7 mouse cellular contexts compared by ENCODE assay signal in the genomic region with DNA sequence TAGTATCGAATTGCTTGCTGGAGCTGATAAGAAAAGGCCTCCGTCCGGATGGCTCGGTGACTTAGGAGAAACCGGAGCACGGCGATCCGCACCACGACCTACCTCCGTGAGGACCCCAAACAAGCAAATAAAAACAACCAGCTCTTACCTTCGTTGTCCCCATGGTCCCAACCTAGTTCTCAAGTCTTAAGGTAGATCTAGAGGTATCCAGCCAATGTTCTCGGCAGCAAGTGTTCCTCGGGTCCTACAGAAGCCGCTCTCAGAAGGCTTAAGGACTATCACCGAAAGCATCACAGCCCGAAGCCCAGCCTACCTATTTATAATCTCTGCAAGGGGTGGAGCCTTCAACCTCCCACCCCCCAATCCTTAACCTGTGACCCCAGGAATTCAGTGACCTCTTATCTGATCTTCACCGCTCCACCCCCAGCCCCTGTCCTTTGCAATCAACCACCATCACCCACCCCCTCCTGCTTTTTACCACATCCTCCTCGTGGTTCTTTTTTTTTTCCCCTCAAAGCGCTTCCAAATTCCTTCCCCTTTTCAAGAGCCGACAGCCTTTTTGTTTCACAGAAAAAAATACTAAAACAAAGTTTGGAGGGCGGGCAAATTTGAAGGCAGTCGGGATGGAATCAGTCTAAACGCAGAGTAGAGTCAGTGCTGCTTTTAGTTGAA. TPM values are rescaled to one million over a fixed set of nuclear protein-coding genes. Genes with fewer than 3 reads are reported as not detected.
DNase-seq lines count a peak whose midpoint lies in the region; ATAC-seq lines count a peak whose summit lies in the region.

No protein-coding gene starts in this region.

- H3K9ac ChIP-seq in forebrain, embryonic 13.5 days: peak overlapping the region; percentile 65
- peak overlapping the region; percentile 49 for H3K9ac ChIP-seq in midbrain, embryonic 12.5 days (replicated peaks)
- peak overlapping the region; percentile 61 for H3K9ac ChIP-seq in stomach, embryonic 16.5 days (ENCODE audit: low read length)

- no peaks in the 10 kb centered on the region for H3K9me3 ChIP-seq in forebrain, embryonic 13.5 days (replicated peaks)
- H3K9me3 ChIP-seq in limb, embryonic 10.5 days (replicated peaks): no peaks in the 10 kb centered on the region
- no peaks in the 10 kb centered on the region for H3K9me3 ChIP-seq in midbrain, embryonic 12.5 days
- H3K9me3 ChIP-seq in stomach, embryonic 16.5 days (replicated peaks; ENCODE audit: control insufficient read depth, low read length): no peaks in the 10 kb centered on the region

- H3K4me2 ChIP-seq in forebrain, embryonic 13.5 days: peak overlapping the region; percentile 73
- peak overlapping the region; percentile 80 for H3K4me2 ChIP-seq in midbrain, embryonic 12.5 days (replicated peaks)
- H3K4me2 ChIP-seq in stomach, embryonic 16.5 days (ENCODE audit: low read depth, low read length): peak overlapping the region; percentile 75

- H3K27me3 ChIP-seq in forebrain, embryonic 13.5 days: peaks cover 35% of the 10 kb centered on the region
- peaks cover 58% of the 10 kb centered on the region for H3K27me3 ChIP-seq in limb, embryonic 10.5 days (ENCODE audit: low read depth, poor library complexity, severe bottlenecking)
- peaks cover 56% of the 10 kb centered on the region for H3K27me3 ChIP-seq in midbrain, embryonic 12.5 days
- H3K27me3 ChIP-seq in stomach, embryonic 16.5 days (ENCODE audit: control insufficient read depth, insufficient read depth, low read length): peaks cover 2% of the 10 kb centered on the region

- peak; percentile 92 for DNase-seq in MEL-GATA-1-ER (ENCODE audit: extremely low read depth, low read depth)
- DNase-seq in brain, embryonic 18.5 days (ENCODE audit: low read depth, low spot score): peak; percentile 67
- DNase-seq in limb, embryonic 10.5 days (ENCODE audit: low spot score): peak; percentile 48

- 2% methylated on average over 23 of the region's 23 CpGs for WGBS in forebrain, embryonic 13.5 days
- WGBS in limb, embryonic 10.5 days: under 1% methylated on average over 23 of the region's 23 CpGs
- under 1% methylated on average over 23 of the region's 23 CpGs for WGBS in midbrain, embryonic 12.5 days
- WGBS in stomach, embryonic 16.5 days: 1% methylated on average over 23 of the region's 23 CpGs

- H3K27ac ChIP-seq in forebrain, embryonic 13.5 days: no peak overlapping the region
- H3K27ac ChIP-seq in limb, embryonic 10.5 days: peak overlapping the region; percentile 61; the same call in 1 of the 2 replicates
- no peak overlapping the region for H3K27ac ChIP-seq in midbrain, embryonic 12.5 days (replicated peaks)
- H3K27ac ChIP-seq in stomach, embryonic 16.5 days (ENCODE audit: low read length): no peak overlapping the region

- peaks cover 22% of the 10 kb centered on the region for H3K4me1 ChIP-seq in forebrain, embryonic 13.5 days
- peaks cover 7% of the 10 kb centered on the region for H3K4me1 ChIP-seq in limb, embryonic 10.5 days
- H3K4me1 ChIP-seq in midbrain, embryonic 12.5 days: peaks cover 10% of the 10 kb centered on the region
- H3K4me1 ChIP-seq in stomach, embryonic 16.5 days (ENCODE audit: control insufficient read depth, insufficient read depth, low read length): no peaks in the 10 kb centered on the region; the same call in 1 of the 2 replicates

- ATAC-seq in forebrain, embryonic 13.5 days: peak; percentile 67
- ATAC-seq in inflammation-experienced regulatory T-cells, adult 6 months: peak; percentile 80
- ATAC-seq in midbrain, embryonic 12.5 days (ENCODE audit: low FRiP score, low read depth): peak; percentile 58
- ATAC-seq in stomach, embryonic 16.5 days (ENCODE audit: insufficient read depth, low FRiP score): no peak

- H3K4me3 ChIP-seq in forebrain, embryonic 13.5 days: peak overlapping the region; percentile 50
- peak overlapping the region; percentile 56 for H3K4me3 ChIP-seq in limb, embryonic 10.5 days
- peak overlapping the region; percentile 51 for H3K4me3 ChIP-seq in midbrain, embryonic 12.5 days
- peak overlapping the region; percentile 56 for H3K4me3 ChIP-seq in stomach, embryonic 16.5 days (replicated peaks; ENCODE audit: low read length)

- no peaks in the 10 kb centered on the region for H3K36me3 ChIP-seq in forebrain, embryonic 13.5 days (ENCODE audit: poor library complexity, severe bottlenecking)
- no peaks in the 10 kb centered on the region for H3K36me3 ChIP-seq in limb, embryonic 10.5 days
- no peaks in the 10 kb centered on the region for H3K36me3 ChIP-seq in midbrain, embryonic 12.5 days
- H3K36me3 ChIP-seq in stomach, embryonic 16.5 days (ENCODE audit: control insufficient read depth, insufficient read depth, low read length): no peaks in the 10 kb centered on the region

RNA-seq across cellular contexts. Expression of a gene that starts 35.1 kb away (rescaled TPM):
- polyA plus RNA-seq in forebrain, embryonic 13.5 days (2015; fragmentation: Nextera tagmentation; extraction: Ambion mirVana): 0.18 and 0.23 TPM in 2 replicates
- polyA plus RNA-seq in inflammation-experienced regulatory T-cells, adult 6 months (2017; shearing (Covaris generic)): under 1 TPM in 1 of 3 experiments, not detected in 2; 0.16 TPM
- 0.11 TPM in 1 of 2 replicates, not detected in the other for polyA plus RNA-seq in limb, embryonic 10.5 days (2016; fragmentation: Nextera tagmentation; extraction: Ambion mirVana)
- polyA plus RNA-seq in midbrain, embryonic 12.5 days (2016; fragmentation: Nextera tagmentation; extraction: Ambion mirVana): 0.14 and 0.20 TPM in 2 replicates
- polyA plus RNA-seq in stomach, embryonic 16.5 days (2015; fragmentation: Nextera tagmentation; extraction: Ambion mirVana): 0.14 and 0.22 TPM in 2 replicates

RNA-seq across cellular contexts. Expression of a gene that starts 59.1 kb away (rescaled TPM):
- polyA plus RNA-seq in forebrain, embryonic 13.5 days (2015; fragmentation: Nextera tagmentation; extraction: Ambion mirVana): 9.3 and 12.5 TPM in 2 replicates
- 10 to 100 TPM; 59.4 to 80.7 (median 70.8) TPM for polyA plus RNA-seq in inflammation-experienced regulatory T-cells, adult 6 months (2017; shearing (Covaris generic))
- 61.3 and 74.0 TPM in 2 replicates for polyA plus RNA-seq in limb, embryonic 10.5 days (2016; fragmentation: Nextera tagmentation; extraction: Ambion mirVana)
- polyA plus RNA-seq in midbrain, embryonic 12.5 days (2016; fragmentation: Nextera tagmentation; extraction: Ambion mirVana): 22.5 and 24.8 TPM in 2 replicates
- 11.2 and 12.1 TPM in 2 replicates for polyA plus RNA-seq in stomach, embryonic 16.5 days (2015; fragmentation: Nextera tagmentation; extraction: Ambion mirVana)
